Mouse (Mus musculus) common myeloid progenitor, adult 5-6 weeks (primary cell): ENCODE data around the gene Ccdc3. TPM values are rescaled to one million over a fixed set of nuclear protein-coding genes. Genes with fewer than 3 reads are reported as not detected.

Experiments used
- ATAC-seq: replicated peaks from 2 replicates; pipeline ENCODE4 v1.8.0; 2016; ENCODE audit warnings: low read depth, mild to moderate bottlenecking, moderate TSS enrichment, inconsistent platforms; ENCODE audit not compliant: poor library complexity, severe bottlenecking
- total RNA-seq: library from RNA; stranded (forward); fragments of 200-1000, 187-1606 nt; gene quantifications from 2 replicates; pipeline ENCODE4 v1.2.3, GENCODE M21; 2017

The Ccdc3 gene
- total RNA-seq = not detected in 2 replicates

GRCm38 (mm10) chr2:5137500-5138286 lies at the start of gene Ccdc3:
Ccdc3 (plus strand) TSS chr2:5137776.
- no peak for ATAC-seq

GRCm38 (mm10) chr2:5090385-5090784 lies 47.2 kb upstream of the Ccdc3 start:
- ATAC-seq = peak; percentile 66; the same call in 1 of the 2 replicates

- no peak for ATAC-seq
Observed at GRCm38 (mm10) chr2:5094876-5095275, 42.7 kb upstream of the Ccdc3 start.

GRCm38 (mm10) chr2:5095316-5095715 lies 42.3 kb upstream of the Ccdc3 start:
- no peak for ATAC-seq

- ATAC-seq = peak; percentile 54
Observed at GRCm38 (mm10) chr2:5097786-5098445, 39.7 kb upstream of the Ccdc3 start.

- no peak for ATAC-seq
Observed at GRCm38 (mm10) chr2:5099176-5099575, 38.4 kb upstream of the Ccdc3 start.

- ATAC-seq = no peak
Observed at GRCm38 (mm10) chr2:5101743-5102245, 35.8 kb upstream of the Ccdc3 start.

- ATAC-seq = no peak
Observed at GRCm38 (mm10) chr2:5102891-5103290, 34.7 kb upstream of the Ccdc3 start.

- no peak for ATAC-seq
Observed at GRCm38 (mm10) chr2:5112785-5113291, 24.7 kb upstream of the Ccdc3 start.

- no peak for ATAC-seq
Observed at GRCm38 (mm10) chr2:5114386-5114785, 23.2 kb upstream of the Ccdc3 start.

- ATAC-seq = no peak
Observed at GRCm38 (mm10) chr2:5116856-5117532, 20.6 kb upstream of the Ccdc3 start.

GRCm38 (mm10) chr2:5125506-5125905 lies 12.1 kb upstream of the Ccdc3 start:
- ATAC-seq = no peak

- no peak for ATAC-seq
Observed at GRCm38 (mm10) chr2:5127369-5127768, 10.2 kb upstream of the Ccdc3 start.

GRCm38 (mm10) chr2:5129099-5129498 lies 8.5 kb upstream of the Ccdc3 start:
- ATAC-seq = no peak

GRCm38 (mm10) chr2:5132046-5132445 lies 5.5 kb upstream of the Ccdc3 start:
- no peak for ATAC-seq

- ATAC-seq = no peak
Observed at GRCm38 (mm10) chr2:5134959-5135743, 2.4 kb upstream of the Ccdc3 start.

- ATAC-seq = no peak
Observed at GRCm38 (mm10) chr2:5139961-5140360, 2.4 kb downstream of the Ccdc3 start.

- ATAC-seq = no peak
Observed at GRCm38 (mm10) chr2:5144446-5144845, 6.9 kb downstream of the Ccdc3 start.

GRCm38 (mm10) chr2:5147907-5148306 lies 10.3 kb downstream of the Ccdc3 start:
- no peak for ATAC-seq

- ATAC-seq = no peak
Observed at GRCm38 (mm10) chr2:5154711-5155110, 17.1 kb downstream of the Ccdc3 start.
